Mouse (Mus musculus): ENCODE measurements around the gene Pfkm. TPM values are rescaled to one million over a fixed set of nuclear protein-coding genes. Genes with fewer than 3 reads are reported as not detected.

The Pfkm gene
- polyA plus RNA-seq, 1 experiment from 2014 or later: 53.4 TPM

Other genes starting within 250 kb of the Pfkm start
- 26.7 and 29.1 TPM in 2 replicates for gene Hdac7, start 248.1 kb upstream of the Pfkm start, polyA plus RNA-seq (2016; fragmentation: Nextera tagmentation; extraction: Ambion mirVana)
- gene Vdr, start 182.0 kb upstream of the Pfkm start, polyA plus RNA-seq (2016; fragmentation: Nextera tagmentation; extraction: Ambion mirVana): 0.43 and 0.70 TPM in 2 replicates
- gene Tmem106c, start 128.4 kb upstream of the Pfkm start, polyA plus RNA-seq (2016; fragmentation: Nextera tagmentation; extraction: Ambion mirVana): 44.0 and 49.5 TPM in 2 replicates
- 459 and 487 TPM in 2 replicates for gene Col2a1, start 87.9 kb upstream of the Pfkm start, polyA plus RNA-seq (2016; fragmentation: Nextera tagmentation; extraction: Ambion mirVana)
- 38.7 and 39.1 TPM in 2 replicates for gene Senp1, start 1.2 kb downstream of the Pfkm start, polyA plus RNA-seq (2016; fragmentation: Nextera tagmentation; extraction: Ambion mirVana)
- 45.1 and 49.3 TPM in 2 replicates for gene Asb8, start 73.0 kb downstream of the Pfkm start, polyA plus RNA-seq (2016; fragmentation: Nextera tagmentation; extraction: Ambion mirVana)
- 24.7 and 26.7 TPM in 2 replicates for gene Ccdc184, start 74.6 kb downstream of the Pfkm start, polyA plus RNA-seq (2016; fragmentation: Nextera tagmentation; extraction: Ambion mirVana)
- gene Olfr288, start 103.0 kb downstream of the Pfkm start, polyA plus RNA-seq (2016; fragmentation: Nextera tagmentation; extraction: Ambion mirVana): not detected in 2 replicates
- gene Gm44579, start 128.4 kb downstream of the Pfkm start, polyA plus RNA-seq (2016; fragmentation: Nextera tagmentation; extraction: Ambion mirVana): not detected in 2 replicates
- gene Olfr287, start 128.5 kb downstream of the Pfkm start, polyA plus RNA-seq (2016; fragmentation: Nextera tagmentation; extraction: Ambion mirVana): not detected in 2 replicates
- gene Olfr286, start 141.9 kb downstream of the Pfkm start, polyA plus RNA-seq (2016; fragmentation: Nextera tagmentation; extraction: Ambion mirVana): not detected in 2 replicates
- gene H1fnt, start 164.7 kb downstream of the Pfkm start, polyA plus RNA-seq (2016; fragmentation: Nextera tagmentation; extraction: Ambion mirVana): not detected in 2 replicates
- 3.0 and 3.7 TPM in 2 replicates for gene Zfp641, start 203.6 kb downstream of the Pfkm start, polyA plus RNA-seq (2016; fragmentation: Nextera tagmentation; extraction: Ambion mirVana)
- not detected in 2 replicates for gene Olfr285, start 224.8 kb downstream of the Pfkm start, polyA plus RNA-seq (2016; fragmentation: Nextera tagmentation; extraction: Ambion mirVana)
- gene Olfr284, start 248.4 kb downstream of the Pfkm start, polyA plus RNA-seq (2016; fragmentation: Nextera tagmentation; extraction: Ambion mirVana): not detected in 2 replicates